8 mouse cellular contexts compared by ENCODE assay signal in the genomic region with DNA sequence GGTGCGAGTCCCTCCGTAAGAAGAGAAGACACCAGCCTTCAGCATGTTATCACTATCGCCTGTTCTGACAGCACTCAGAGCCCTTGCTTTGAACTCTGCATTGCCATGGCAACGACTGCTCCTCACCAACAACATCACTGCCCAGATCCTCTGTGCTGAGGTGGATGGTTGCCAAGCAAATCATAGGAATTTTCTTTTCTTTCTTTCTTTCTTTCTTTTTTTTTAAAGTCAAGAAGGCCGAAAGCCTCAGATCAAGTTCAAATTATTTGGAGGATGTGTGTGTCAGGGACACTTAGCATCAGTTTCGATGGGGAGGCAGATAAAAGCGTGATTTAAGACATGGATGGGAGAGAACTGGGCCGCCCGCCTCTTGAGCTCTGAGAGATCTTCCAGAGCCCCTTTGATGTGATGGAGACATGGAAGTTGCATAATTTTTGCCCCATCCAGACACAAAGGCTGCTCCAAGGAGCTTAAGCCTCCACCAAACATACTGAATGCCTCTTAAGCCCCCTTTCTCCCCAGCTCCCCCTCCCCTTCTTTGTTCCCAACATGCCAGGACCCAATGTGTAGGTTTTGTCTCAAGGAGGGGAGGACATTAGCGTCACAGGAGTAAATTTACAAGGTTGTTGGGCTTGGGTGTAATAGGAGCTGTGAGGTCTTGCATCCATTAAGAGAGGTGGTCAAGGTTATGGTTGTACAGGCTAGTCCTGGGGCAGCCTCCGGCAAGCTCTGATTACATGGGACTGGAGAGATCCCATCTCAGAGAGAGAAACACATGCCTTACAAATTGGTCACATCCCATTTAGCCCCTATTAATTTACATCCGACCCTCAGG.
DNase-seq lines count a peak whose midpoint lies in the region; ATAC-seq and TF ChIP-seq lines count a peak whose summit lies in the region.

No protein-coding gene starts in this region.

- peak overlapping the region; percentile 93 for H3K27ac ChIP-seq in hindbrain, embryonic 12.5 days

- no peaks in the 10 kb centered on the region for H3K9me3 ChIP-seq in hindbrain, embryonic 12.5 days (replicated peaks)

- H3K9ac ChIP-seq in hindbrain, embryonic 12.5 days, result 0 out of 2 replicates have a peak overlapping the region, but pooled peaks have one; percentile 20

- TF ChIP-seq CTCF in brain, embryonic 14.5 days (IDR thresholded peaks at IDR 0.05; ENCODE audit: borderline replicate concordance, extremely low read depth, insufficient read depth, insufficient read length), result no peak

- peaks cover 58% of the 10 kb centered on the region for H3K4me1 ChIP-seq in hindbrain, embryonic 12.5 days

- peak; percentile 31 for DNase-seq in R1 (ENCODE audit: low read depth, low spot score)
- peak; percentile 93 for DNase-seq in brain, embryonic 14.5 days (ENCODE audit: low read depth)
- DNase-seq in lung, postnatal 14 days, result peak; percentile 36
- DNase-seq in spleen, postnatal 36 days (ENCODE audit: low spot score in 2 of 2), result no peak
- no peak for DNase-seq in gastrocnemius, postnatal 10 days
- DNase-seq in urinary bladder, postnatal 36 days (ENCODE audit: low spot score in 2 of 2), result no peak

- TF ChIP-seq POLR2A in brain, embryonic 14.5 days (IDR thresholded peaks at IDR 0.05; ENCODE audit: borderline replicate concordance, extremely low read depth, insufficient read depth, insufficient read length, poor library complexity, severe bottlenecking), result no peak

- no peaks in the 10 kb centered on the region for H3K36me3 ChIP-seq in hindbrain, embryonic 12.5 days

- H3K4me3 ChIP-seq in hindbrain, embryonic 12.5 days, result no peak overlapping the region

- 32% methylated on average over 12 of the region's 12 CpGs for WGBS in hindbrain, embryonic 12.5 days

- peak; percentile 57 for ATAC-seq in hindbrain, embryonic 12.5 days (ENCODE audit: low FRiP score)
- ATAC-seq in activated CD4-positive, CD25-positive, alpha-beta regulatory T cell, adult 4 months, result no peak

- H3K4me2 ChIP-seq in hindbrain, embryonic 12.5 days (replicated peaks), result peak overlapping the region; percentile 24; the same call in 1 of the 2 replicates

- no peaks in the 10 kb centered on the region for H3K27me3 ChIP-seq in hindbrain, embryonic 12.5 days

Comparison
In these comparisons a context has a peak if more than half of its experiments do, and no peak if none do; other contexts are left out.
1. DNase-seq: peak in R1 (single experiment), brain, embryonic 14.5 days (single experiment) and lung, postnatal 14 days (single experiment); none in spleen, postnatal 36 days (0 of 2), gastrocnemius, postnatal 10 days (single experiment) and urinary bladder, postnatal 36 days (0 of 2).